Mouse (Mus musculus) myocyte (in vitro differentiated cells): Measurements from ENCODE around the gene Hbs1l. TPM values are rescaled to one million over a fixed set of nuclear protein-coding genes. Genes with fewer than 3 reads are reported as not detected.

Experiments
- H3K27me3 ChIP-seq: one replicate; pipeline ENCODE4 v1.6.1; 2011; ENCODE audit not compliant: control insufficient read depth, insufficient read depth, insufficient read length
- H3K36me3 ChIP-seq: one replicate; pipeline ENCODE4 v1.6.1; 2011; ENCODE audit not compliant: control insufficient read depth, insufficient read depth
- H3K4me2 ChIP-seq: one replicate; pipeline ENCODE4 v1.6.1; 2011; ENCODE audit warnings: low read depth, control low read depth
- H3K4me3 ChIP-seq: one replicate; pipeline ENCODE4 v1.5.1; 2011; ENCODE audit warnings: mild to moderate bottlenecking, control low read depth, moderate library complexity
- H3K79me2 ChIP-seq: one replicate; pipeline ENCODE4 v1.6.1; 2011; ENCODE audit not compliant: control insufficient read depth, insufficient read depth
- H3ac ChIP-seq: one replicate; pipeline ENCODE4 v1.6.1; 2011; ENCODE audit not compliant: control insufficient read depth, insufficient read length
- CEBPB ChIP-seq: IDR thresholded peaks from 2 replicates; pipeline ENCODE4 v1.6.1; 2011; ENCODE audit warnings: mild to moderate bottlenecking, moderate library complexity; ENCODE audit not compliant: poor library complexity, insufficient read depth, severe bottlenecking
- E2F4 ChIP-seq: IDR thresholded peaks from one replicate; pipeline ENCODE4 v1.6.1; 2011; ENCODE audit warnings: mild to moderate bottlenecking, control low read depth, moderate library complexity; ENCODE audit not compliant: insufficient read depth
- MAX ChIP-seq: IDR thresholded peaks from one replicate; pipeline ENCODE4 v1.6.1; 2011; ENCODE audit warnings: low read depth, mild to moderate bottlenecking, control low read depth
- MYOD1 ChIP-seq, 3 experiments: IDR thresholded peaks; one replicate each; pipeline ENCODE4 v1.6.1; 2011; ENCODE audit warnings: control low read depth in 2 of 3, low read depth in 2 of 3, mild to moderate bottlenecking in 2 of 3, moderate library complexity in 1 of 3; ENCODE audit not compliant: insufficient read length in 2 of 3, control insufficient read depth in 1 of 3
- MYOG ChIP-seq, 3 experiments: IDR thresholded peaks; one replicate each; pipeline ENCODE4 v1.6.1; 2011; ENCODE audit warnings: control low read depth in 2 of 3, low read depth in 2 of 3, mild to moderate bottlenecking in 2 of 3; ENCODE audit not compliant: insufficient read length in 2 of 3, control insufficient read depth in 1 of 3, insufficient read depth in 1 of 3
- POLR2A ChIP-seq: IDR thresholded peaks from one replicate; pipeline ENCODE4 v1.6.1; 2011; ENCODE audit warnings: low read depth, mild to moderate bottlenecking, control low read depth, moderate library complexity; ENCODE audit not compliant: insufficient read length
- POLR2AphosphoS2 ChIP-seq: IDR thresholded peaks from one replicate; pipeline ENCODE4 v1.6.1; 2011; ENCODE audit warnings: low read depth, control low read depth; ENCODE audit not compliant: insufficient read length
- REST ChIP-seq: IDR thresholded peaks from one replicate; pipeline ENCODE4 v1.6.1; 2011; ENCODE audit warnings: mild to moderate bottlenecking, control low read depth, moderate library complexity; ENCODE audit not compliant: insufficient read depth, insufficient read length
- SRF ChIP-seq: IDR thresholded peaks from one replicate; pipeline ENCODE4 v1.6.1; 2011; ENCODE audit warnings: low read depth; ENCODE audit not compliant: control insufficient read depth, insufficient read length
- TCF12 ChIP-seq: IDR thresholded peaks from one replicate; pipeline ENCODE4 v1.6.1; 2011; ENCODE audit warnings: mild to moderate bottlenecking, control low read depth; ENCODE audit not compliant: poor library complexity, insufficient read depth, severe bottlenecking
- TCF3 ChIP-seq: IDR thresholded peaks from one replicate; pipeline ENCODE4 v1.6.1; 2011; ENCODE audit warnings: low read depth, control low read depth; ENCODE audit not compliant: insufficient read length
- USF1 ChIP-seq: IDR thresholded peaks from one replicate; pipeline ENCODE4 v1.6.1; 2011; ENCODE audit warnings: low read depth, mild to moderate bottlenecking, control low read depth, moderate library complexity
- polyA plus RNA-seq: library from polyadenylated mRNA; unstranded; fragments of >200 nt; fragmentation: generic; extraction: Trizol; gene quantifications from one replicate; pipeline ENCODE4 v1.2.1, GENCODE M21; 2012; ENCODE audit warnings: missing spikeins

Hbs1l gene
- polyA plus RNA-seq = 50.0 TPM

- Histone ChIP-seq H3K36me3 (peaks cover 16% of the 10 kb centered on the region), H3K4me3 (peak within 1 kb of the TSS; percentile 79), H3ac (peak within 1 kb of the TSS; percentile 30), H3K4me2 (peak within 1 kb of the TSS; percentile 83), H3K79me2 (peaks cover 30% of the 10 kb centered on the region), H3K27me3 (no peaks in the 10 kb centered on the region)
- peak; percentile 44 for TF ChIP-seq POLR2A
- no peak for TF ChIP-seq TCF3
- no peak for TF ChIP-seq TCF12
- TF ChIP-seq REST = no peak
- peak in 1 of 3 experiments; percentile 38 for TF ChIP-seq MYOG (IDR thresholded peaks at IDR 0.05; ENCODE audit: control insufficient read depth in 1 of 3, insufficient read depth in 1 of 3, insufficient read length in 2 of 3, low read depth in 2 of 3)
- TF ChIP-seq MAX = no peak
- no peak for TF ChIP-seq SRF
- no peak for TF ChIP-seq E2F4
- no peak for TF ChIP-seq USF1
- TF ChIP-seq CEBPB = no peak
- TF ChIP-seq POLR2AphosphoS2 = peak; percentile 51
- no peak for TF ChIP-seq MYOD1 (IDR thresholded peaks at IDR 0.05; ENCODE audit: control insufficient read depth in 1 of 3, insufficient read length in 2 of 3, low read depth in 2 of 3)
These were observed at the start of gene Hbs1l for GRCm38 (mm10) chr10:21295759-21296621. TSS of gene Hbs1l (plus strand) at chr10:21295979.

- no peak overlapping the region for H3ac ChIP-seq
- H3K36me3 ChIP-seq = no peaks in the 10 kb centered on the region
- H3K27me3 ChIP-seq = peaks cover 12% of the 10 kb centered on the region
- no peaks in the 10 kb centered on the region for H3K79me2 ChIP-seq
- TF ChIP-seq SRF (no peak), USF1 (no peak), POLR2A (no peak), E2F4 (no peak), TCF12 (no peak), REST (no peak), MYOD1 (IDR thresholded peaks at IDR 0.05; ENCODE audit: control insufficient read depth in 1 of 3, insufficient read length in 2 of 3, low read depth in 2 of 3) (no peak), MYOG (IDR thresholded peaks at IDR 0.05; ENCODE audit: control insufficient read depth in 1 of 3, insufficient read depth in 1 of 3, insufficient read length in 2 of 3, low read depth in 2 of 3) (no peak), MAX (no peak), CEBPB (no peak), POLR2AphosphoS2 (no peak), TCF3 (no peak)
- no peak overlapping the region for H3K4me3 ChIP-seq
- no peak overlapping the region for H3K4me2 ChIP-seq
These were observed 47.2 kb upstream of the Hbs1l start for GRCm38 (mm10) chr10:21248556-21248955.

GRCm38 (mm10) chr10:21251881-21252534 is 43.8 kb upstream of the Hbs1l start:
- Histone ChIP-seq H3K4me3 (no peak overlapping the region), H3ac (no peak overlapping the region), H3K79me2 (no peaks in the 10 kb centered on the region), H3K27me3 (peaks cover 5% of the 10 kb centered on the region), H3K36me3 (no peaks in the 10 kb centered on the region), H3K4me2 (no peak overlapping the region)
- TF ChIP-seq TCF3 (no peak), E2F4 (no peak), MYOD1 (IDR thresholded peaks at IDR 0.05; ENCODE audit: control insufficient read depth in 1 of 3, insufficient read length in 2 of 3, low read depth in 2 of 3) (no peak), MYOG (IDR thresholded peaks at IDR 0.05; ENCODE audit: control insufficient read depth in 1 of 3, insufficient read depth in 1 of 3, insufficient read length in 2 of 3, low read depth in 2 of 3) (no peak), POLR2A (no peak)

- TF ChIP-seq MYOD1 (IDR thresholded peaks at IDR 0.05; ENCODE audit: control insufficient read depth in 1 of 3, insufficient read length in 2 of 3, low read depth in 2 of 3) = no peak
- TF ChIP-seq REST = no peak
- no peak overlapping the region for H3ac ChIP-seq
- no peak overlapping the region for H3K4me3 ChIP-seq
- no peaks in the 10 kb centered on the region for H3K79me2 ChIP-seq
- peaks cover 5% of the 10 kb centered on the region for H3K27me3 ChIP-seq
- H3K4me2 ChIP-seq = no peak overlapping the region
- H3K36me3 ChIP-seq = no peaks in the 10 kb centered on the region
These were observed 43.0 kb upstream of the Hbs1l start for GRCm38 (mm10) chr10:21252800-21253199.
